Mouse (Mus musculus): Measurements from ENCODE around the gene Kcnb1. TPM values are rescaled to one million over a fixed set of nuclear protein-coding genes. Genes with fewer than 3 reads are reported as not detected.

Gene Kcnb1
- polyA plus RNA-seq, 1 experiment from 2014 or later = 0.73 TPM

DNA sequence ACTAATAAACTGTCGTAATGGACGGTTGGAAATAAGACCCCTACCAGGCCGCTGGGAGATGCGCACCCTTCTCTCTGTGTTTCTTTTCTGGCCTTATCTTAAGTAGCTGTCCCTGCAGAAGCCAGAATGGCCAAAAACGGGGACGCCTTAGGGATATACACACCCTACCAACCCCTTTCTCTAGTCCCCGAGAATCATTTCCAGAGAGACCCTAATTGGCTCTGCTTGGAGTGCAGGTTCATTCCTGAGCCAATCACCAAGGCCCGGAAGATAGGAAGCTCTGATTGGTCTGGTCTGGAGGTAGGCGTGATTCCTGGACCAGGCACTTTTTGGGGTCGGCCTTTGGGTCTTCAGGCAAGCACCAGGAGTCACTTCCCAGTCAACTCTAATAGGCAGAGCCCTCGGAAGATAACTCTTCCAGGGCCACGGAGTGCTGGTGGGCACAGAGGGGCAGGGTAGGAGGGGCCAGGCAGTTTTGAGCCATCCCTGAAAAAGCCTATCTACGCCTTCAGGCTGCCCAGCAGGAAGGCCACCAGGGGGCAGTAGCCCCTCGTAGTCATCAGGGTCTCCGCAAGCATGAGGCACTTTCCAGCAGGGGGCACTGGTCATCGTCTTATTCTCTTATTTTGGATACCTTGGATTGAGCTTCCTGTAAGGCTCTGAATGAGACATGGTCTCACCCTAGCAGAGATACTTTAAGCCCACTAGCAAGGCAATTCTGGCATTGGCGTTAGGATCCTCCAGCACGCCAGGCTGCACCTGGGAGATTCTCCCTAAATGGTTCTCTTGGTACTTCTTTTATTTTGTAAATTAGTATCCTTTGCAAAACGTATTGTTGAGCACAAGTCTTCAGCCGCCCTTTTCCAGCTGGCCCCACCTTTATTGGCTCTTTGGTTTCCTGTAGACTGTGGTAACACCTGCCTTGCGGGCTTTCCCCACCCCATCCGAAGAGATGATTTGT is 118.0 kb downstream of the Kcnb1 start:
- H3K4me3 ChIP-seq (ENCODE audit: low read depth, low read length) = peak overlapping the region; percentile 54
- ATAC-seq (replicated peaks; ENCODE audit: low FRiP score) (peak; percentile 89), DNase-seq (ENCODE audit: low spot score) (peak; percentile 93)
- no peaks in the 10 kb centered on the region for H3K27me3 ChIP-seq (replicated peaks; ENCODE audit: control insufficient read depth, insufficient read depth, low read length)
- H3K9ac ChIP-seq (ENCODE audit: low read depth, low read length) = peak overlapping the region; percentile 61
- no peaks in the 10 kb centered on the region for H3K9me3 ChIP-seq (ENCODE audit: control insufficient read depth, low read length)
- H3K27ac ChIP-seq (ENCODE audit: low read depth, low read length) = peak overlapping the region; percentile 20; the same call in 1 of the 2 replicates
- H3K4me1 ChIP-seq (replicated peaks; ENCODE audit: control insufficient read depth, insufficient read depth, low read length) = peaks cover 3% of the 10 kb centered on the region; the same call in 1 of the 2 replicates
- 9% methylated on average over 22 of the region's 22 CpGs for WGBS
- H3K4me2 ChIP-seq = peak overlapping the region; percentile 67
- no peaks in the 10 kb centered on the region for H3K36me3 ChIP-seq (ENCODE audit: control insufficient read depth, insufficient read depth, low read length)

DNA sequence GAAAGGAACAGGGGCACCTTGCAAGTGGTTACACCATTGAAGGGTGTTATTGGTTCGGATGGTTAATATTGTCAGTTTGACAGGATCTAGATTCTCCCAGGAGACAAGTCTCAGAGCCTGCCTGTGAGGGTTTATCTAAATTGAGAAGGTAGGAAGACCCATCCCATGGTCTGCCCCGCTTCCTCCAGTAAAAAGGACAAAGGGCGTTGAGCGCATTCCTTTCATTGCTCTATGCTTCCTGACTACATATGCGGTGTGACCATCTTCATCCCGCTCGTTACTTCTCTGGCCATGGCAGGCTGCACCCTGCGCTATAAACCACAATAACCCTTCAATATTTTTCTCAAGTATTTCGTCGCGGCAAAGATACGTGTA is 118.7 kb downstream of the Kcnb1 start:
- peak overlapping the region; percentile 54 for H3K4me3 ChIP-seq (ENCODE audit: low read depth, low read length)
- ATAC-seq (replicated peaks; ENCODE audit: low FRiP score) (no peak), DNase-seq (ENCODE audit: low spot score) (no peak)
- WGBS = 20% methylated on average over 12 of the region's 12 CpGs
- no peaks in the 10 kb centered on the region for H3K36me3 ChIP-seq (ENCODE audit: control insufficient read depth, insufficient read depth, low read length)
- peak overlapping the region; percentile 20; the same call in 1 of the 2 replicates for H3K27ac ChIP-seq (ENCODE audit: low read depth, low read length)
- H3K4me2 ChIP-seq = peak overlapping the region; percentile 67
- peak overlapping the region; percentile 61; the same call in 1 of the 2 replicates for H3K9ac ChIP-seq (ENCODE audit: low read depth, low read length)
- no peaks in the 10 kb centered on the region for H3K9me3 ChIP-seq (ENCODE audit: control insufficient read depth, low read length)
- H3K27me3 ChIP-seq (replicated peaks; ENCODE audit: control insufficient read depth, insufficient read depth, low read length) = no peaks in the 10 kb centered on the region
- H3K4me1 ChIP-seq (replicated peaks; ENCODE audit: control insufficient read depth, insufficient read depth, low read length) = peaks cover 3% of the 10 kb centered on the region; the same call in 1 of the 2 replicates

DNA sequence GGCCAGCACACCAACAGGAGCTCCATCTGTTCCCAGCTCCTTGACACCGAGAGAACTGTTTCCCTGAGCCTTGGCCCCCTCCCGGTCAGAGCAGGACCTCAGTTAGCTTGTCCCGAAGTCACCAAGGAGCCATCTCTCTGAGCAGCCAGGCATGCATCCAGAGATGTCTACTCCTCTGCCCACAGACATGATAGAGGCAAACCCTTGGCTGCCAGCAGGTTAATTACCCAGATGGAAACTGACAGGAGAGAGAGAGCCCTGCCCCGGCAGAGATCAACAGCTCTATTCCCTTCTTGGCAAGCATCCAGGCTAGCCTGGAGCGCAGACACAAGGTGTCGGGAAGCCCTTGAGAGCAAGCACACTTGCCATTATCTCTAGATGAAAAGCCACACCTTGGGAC is 119.6 kb downstream of the Kcnb1 start:
- H3K27me3 ChIP-seq (replicated peaks; ENCODE audit: control insufficient read depth, insufficient read depth, low read length) = no peaks in the 10 kb centered on the region
- peaks cover 8% of the 10 kb centered on the region for H3K36me3 ChIP-seq (ENCODE audit: control insufficient read depth, insufficient read depth, low read length)
- no peaks in the 10 kb centered on the region for H3K9me3 ChIP-seq (ENCODE audit: control insufficient read depth, low read length)
- no peak overlapping the region for H3K4me3 ChIP-seq (ENCODE audit: low read depth, low read length)
- WGBS = 70% methylated on average over 6 of the region's 6 CpGs
- no peak overlapping the region for H3K27ac ChIP-seq (ENCODE audit: low read depth, low read length)
- H3K4me2 ChIP-seq = no peak overlapping the region
- H3K4me1 ChIP-seq (replicated peaks; ENCODE audit: control insufficient read depth, insufficient read depth, low read length) = peaks cover 7% of the 10 kb centered on the region
- ATAC-seq (replicated peaks; ENCODE audit: low FRiP score) (no peak), DNase-seq (ENCODE audit: low spot score) (no peak)
- H3K9ac ChIP-seq (ENCODE audit: low read depth, low read length) = no peak overlapping the region

DNA sequence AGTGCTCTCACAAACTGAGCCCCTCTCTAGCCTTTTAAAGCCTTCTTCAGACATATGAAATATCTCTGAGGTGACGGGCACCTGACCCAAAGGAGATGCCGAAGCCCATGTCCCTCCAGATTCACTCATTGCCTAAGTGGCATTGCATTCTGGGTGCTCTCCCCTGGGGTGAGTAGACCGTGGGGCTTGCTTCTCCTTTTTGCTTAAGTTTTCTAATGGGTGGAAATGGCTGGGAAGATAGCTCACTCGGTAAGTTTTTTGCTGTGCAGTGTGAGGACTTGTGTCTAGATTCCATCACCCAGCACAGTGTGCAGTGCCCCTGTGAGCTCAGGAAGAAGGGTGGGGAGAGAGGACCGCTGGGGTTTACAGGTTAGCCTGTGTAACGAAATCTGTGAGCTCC is 122.4 kb downstream of the Kcnb1 start:
- Histone ChIP-seq H3K4me2 (no peak overlapping the region), H3K27me3 (replicated peaks; ENCODE audit: control insufficient read depth, insufficient read depth, low read length) (no peaks in the 10 kb centered on the region), H3K9me3 (ENCODE audit: control insufficient read depth, low read length) (no peaks in the 10 kb centered on the region), H3K4me1 (replicated peaks; ENCODE audit: control insufficient read depth, insufficient read depth, low read length) (peaks cover 12% of the 10 kb centered on the region), H3K9ac (ENCODE audit: low read depth, low read length) (no peak overlapping the region), H3K4me3 (ENCODE audit: low read depth, low read length) (no peak overlapping the region), H3K27ac (ENCODE audit: low read depth, low read length) (peak overlapping the region; percentile 3; the same call in 1 of the 2 replicates), H3K36me3 (ENCODE audit: control insufficient read depth, insufficient read depth, low read length) (peaks cover 18% of the 10 kb centered on the region)
- 36% methylated on average over 6 of the region's 6 CpGs for WGBS
- DNase-seq (ENCODE audit: low spot score) (peak; percentile 46), ATAC-seq (replicated peaks; ENCODE audit: low FRiP score) (no peak)

DNA sequence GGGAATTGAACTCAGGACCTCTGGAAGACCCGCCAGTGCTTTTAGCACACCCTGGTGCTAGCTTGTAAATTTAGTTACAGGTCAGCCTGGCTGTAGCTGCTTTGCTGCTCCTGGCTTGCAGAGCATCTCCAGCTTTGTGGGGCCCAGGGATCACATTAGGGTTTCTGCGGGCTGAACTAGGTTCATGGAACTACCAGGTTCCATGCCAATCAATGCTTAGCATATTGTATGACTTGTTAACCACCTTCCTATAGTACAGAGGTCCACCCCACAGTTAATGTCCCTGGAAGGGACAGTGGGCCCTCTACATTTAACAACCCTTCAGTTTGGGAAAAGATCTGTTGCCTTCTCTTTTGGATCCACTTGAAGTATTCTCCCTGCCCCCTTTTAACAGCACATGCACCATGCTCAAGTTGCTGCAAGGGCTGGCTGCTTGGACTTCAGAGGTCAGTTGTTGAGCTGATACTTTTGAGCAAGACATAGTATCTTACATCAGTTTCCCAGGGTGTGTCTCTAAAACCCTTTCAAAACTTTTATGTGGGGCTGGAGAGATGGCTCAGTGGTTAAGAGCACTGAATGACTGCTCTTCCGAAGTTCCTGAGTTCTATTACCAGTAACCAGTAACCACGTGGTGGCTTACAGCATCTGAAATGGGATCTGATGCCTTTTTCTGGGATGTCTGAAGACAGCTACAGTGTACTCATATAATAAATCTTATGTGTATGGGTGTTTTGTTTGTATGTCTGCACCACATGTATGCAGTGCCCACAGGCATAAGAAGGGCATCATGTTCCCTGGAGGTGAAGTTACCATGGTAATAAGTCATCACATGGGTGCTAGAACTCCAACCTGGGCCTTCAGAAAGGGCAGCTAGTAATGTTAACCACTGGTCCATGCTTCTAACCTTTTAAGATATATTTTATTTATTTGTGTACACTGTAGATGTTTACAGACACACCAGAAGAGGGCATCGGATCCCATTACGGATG is 123.1 kb downstream of the Kcnb1 start:
- Histone ChIP-seq H3K27ac (ENCODE audit: low read depth, low read length) (peak overlapping the region; percentile 41), H3K27me3 (replicated peaks; ENCODE audit: control insufficient read depth, insufficient read depth, low read length) (no peaks in the 10 kb centered on the region), H3K4me3 (ENCODE audit: low read depth, low read length) (no peak overlapping the region; the same call in 1 of the 2 replicates), H3K9ac (ENCODE audit: low read depth, low read length) (no peak overlapping the region), H3K4me1 (replicated peaks; ENCODE audit: control insufficient read depth, insufficient read depth, low read length) (peaks cover 12% of the 10 kb centered on the region), H3K4me2 (no peak overlapping the region), H3K9me3 (ENCODE audit: control insufficient read depth, low read length) (no peaks in the 10 kb centered on the region), H3K36me3 (ENCODE audit: control insufficient read depth, insufficient read depth, low read length) (peaks cover 18% of the 10 kb centered on the region)
- WGBS = 18% methylated on average over 6 of the region's 6 CpGs
- DNase-seq (ENCODE audit: low spot score) (peak; percentile 63), ATAC-seq (replicated peaks; ENCODE audit: low FRiP score) (peak; percentile 9)

DNA sequence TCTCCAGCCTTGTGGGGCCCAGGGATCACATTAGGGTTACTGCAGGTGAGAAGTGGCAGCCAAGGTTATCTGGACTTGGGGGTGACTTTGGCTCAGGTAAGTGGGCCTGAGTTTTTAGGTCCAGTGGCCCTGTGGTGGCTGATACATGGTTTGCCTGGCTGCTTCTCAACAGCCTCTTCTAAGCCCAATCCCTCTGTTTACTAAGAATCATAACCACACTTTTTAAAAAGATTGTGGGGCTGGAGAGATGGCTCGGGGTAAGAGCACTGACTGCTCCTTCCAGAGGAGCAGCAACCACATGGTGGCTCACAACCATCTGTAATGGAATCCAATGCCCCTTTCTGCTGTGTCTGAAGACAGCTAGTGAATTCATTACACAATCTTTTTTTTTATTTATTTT is 123.9 kb downstream of the Kcnb1 start:
- Histone ChIP-seq H3K27me3 (replicated peaks; ENCODE audit: control insufficient read depth, insufficient read depth, low read length) (no peaks in the 10 kb centered on the region), H3K9ac (ENCODE audit: low read depth, low read length) (peak overlapping the region; percentile 100), H3K4me2 (peak overlapping the region; percentile 85), H3K4me1 (replicated peaks; ENCODE audit: control insufficient read depth, insufficient read depth, low read length) (peaks cover 17% of the 10 kb centered on the region), H3K36me3 (ENCODE audit: control insufficient read depth, insufficient read depth, low read length) (peaks cover 18% of the 10 kb centered on the region), H3K9me3 (ENCODE audit: control insufficient read depth, low read length) (no peaks in the 10 kb centered on the region), H3K27ac (ENCODE audit: low read depth, low read length) (peak overlapping the region; percentile 99), H3K4me3 (ENCODE audit: low read depth, low read length) (peak overlapping the region; percentile 74)
- ATAC-seq (replicated peaks; ENCODE audit: low FRiP score) (no peak), DNase-seq (ENCODE audit: low spot score) (no peak)
- WGBS = 50% methylated on average over 1 of the region's 1 CpGs

DNA sequence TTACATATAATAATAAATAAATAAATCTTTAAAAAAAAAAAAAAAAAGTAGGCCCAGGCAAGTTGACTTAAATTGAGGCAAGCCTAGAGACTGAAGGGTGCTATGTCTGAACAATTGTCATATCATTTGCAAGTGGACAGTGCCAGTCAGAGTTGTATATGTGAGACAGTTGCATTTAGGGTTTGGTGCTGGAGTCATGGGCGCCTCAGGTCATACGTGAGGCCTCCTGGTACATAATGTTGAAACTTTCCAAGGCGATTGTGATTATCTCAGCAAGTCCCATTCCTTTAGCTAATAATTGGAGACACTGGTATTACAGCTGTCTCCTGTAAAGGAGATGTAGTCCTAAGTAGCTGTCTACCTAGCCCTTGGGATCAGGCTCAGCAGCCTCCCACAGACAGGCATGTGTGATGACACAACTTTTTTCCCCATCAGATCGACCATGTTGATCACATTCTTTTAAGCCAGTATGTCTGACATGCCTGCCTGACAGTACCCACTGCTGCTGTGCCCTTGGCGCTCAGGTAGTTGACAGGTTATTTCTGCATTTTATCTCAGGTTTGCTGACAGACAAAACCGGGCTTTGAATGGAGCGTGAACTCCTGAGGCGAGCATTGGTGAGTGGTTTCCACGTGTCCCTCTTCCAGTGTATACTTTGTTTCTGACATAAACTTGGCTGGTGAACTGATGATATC is 125.2 kb downstream of the Kcnb1 start:
- H3K4me3 ChIP-seq (ENCODE audit: low read depth, low read length) = peak overlapping the region; percentile 74
- H3K27ac ChIP-seq (ENCODE audit: low read depth, low read length) = peak overlapping the region; percentile 99
- ATAC-seq (replicated peaks; ENCODE audit: low FRiP score) (no peak), DNase-seq (ENCODE audit: low spot score) (no peak)
- H3K36me3 ChIP-seq (ENCODE audit: control insufficient read depth, insufficient read depth, low read length) = peaks cover 21% of the 10 kb centered on the region
- peaks cover 24% of the 10 kb centered on the region for H3K4me1 ChIP-seq (replicated peaks; ENCODE audit: control insufficient read depth, insufficient read depth, low read length)
- no peaks in the 10 kb centered on the region for H3K9me3 ChIP-seq (ENCODE audit: control insufficient read depth, low read length)
- peak overlapping the region; percentile 100 for H3K9ac ChIP-seq (ENCODE audit: low read depth, low read length)
- no peaks in the 10 kb centered on the region for H3K27me3 ChIP-seq (replicated peaks; ENCODE audit: control insufficient read depth, insufficient read depth, low read length)
- peak overlapping the region; percentile 85 for H3K4me2 ChIP-seq
- 19% methylated on average over 9 of the region's 9 CpGs for WGBS
